Mouse (Mus musculus) adrenal gland (tissue): ENCODE data around the gene Fchsd2.

Source experiments
- intact Hi-C: fragments of 180-260 bp; cut with DNase I; formaldehyde crosslinking; loops from one replicate; pipeline ENCODE4 v1.15.1; 2025

Fchsd2 gene

DNA sequence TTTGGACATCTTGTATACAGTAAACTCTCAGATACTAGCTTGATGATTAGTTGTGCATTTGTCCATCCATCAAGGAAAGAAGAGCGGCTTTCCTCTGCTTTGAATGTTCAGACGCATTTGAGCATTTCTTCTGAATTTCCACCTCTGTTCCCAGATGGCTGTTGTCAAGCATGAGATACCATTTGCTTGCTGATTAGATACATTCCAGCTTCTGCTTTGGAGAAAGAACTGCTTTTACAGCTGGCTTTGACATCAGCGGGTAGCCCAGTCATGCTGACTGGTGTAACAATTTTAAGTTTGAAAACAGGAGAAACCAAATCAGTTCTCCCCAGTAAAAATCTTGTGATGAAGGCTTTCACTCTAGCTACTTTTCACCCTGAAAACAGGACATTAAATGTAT, 77.8 kb downstream of the Fchsd2 start:
- intact Hi-C loops, result no loop called here

DNA sequence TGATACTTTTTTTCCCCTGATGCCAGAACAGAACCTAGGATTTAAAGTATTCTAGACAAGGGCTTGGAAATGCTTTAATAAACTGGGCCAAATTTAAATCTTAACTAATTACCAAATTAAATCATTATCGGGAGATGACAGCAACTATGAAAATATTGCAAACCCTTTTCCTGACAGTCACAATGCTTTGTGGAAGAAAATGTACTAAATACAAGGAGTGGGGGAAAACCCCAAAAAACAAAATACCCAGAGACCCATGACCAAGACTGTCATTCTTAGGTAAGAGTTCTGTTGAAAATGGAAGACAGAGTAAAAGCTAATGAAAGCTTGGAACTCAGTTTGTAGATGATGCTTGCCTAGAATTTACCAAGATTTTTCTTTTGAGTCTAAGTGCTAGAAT, 78.3 kb downstream of the Fchsd2 start:
- intact Hi-C loops, result no loop called here

DNA sequence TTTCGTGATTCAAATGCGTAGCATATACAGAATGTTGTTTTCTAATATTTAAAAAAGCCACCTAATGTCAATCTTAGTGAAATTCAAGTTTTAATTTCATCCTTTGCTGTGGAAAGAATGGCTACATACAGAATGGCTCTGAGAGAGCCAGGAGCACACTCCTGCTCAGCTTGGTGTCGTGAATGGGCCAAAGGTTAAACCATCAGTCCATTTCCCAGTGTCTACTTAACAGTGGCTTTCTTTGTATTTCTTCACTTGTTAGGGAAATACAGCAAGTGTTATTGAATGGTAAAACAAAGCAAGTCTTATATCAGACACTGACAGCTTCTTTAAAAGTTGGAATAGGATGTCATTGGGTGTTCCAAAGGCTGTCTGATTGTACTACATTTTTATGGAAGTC, 80.7 kb downstream of the Fchsd2 start:
- intact Hi-C loops, result no loop called here

DNA sequence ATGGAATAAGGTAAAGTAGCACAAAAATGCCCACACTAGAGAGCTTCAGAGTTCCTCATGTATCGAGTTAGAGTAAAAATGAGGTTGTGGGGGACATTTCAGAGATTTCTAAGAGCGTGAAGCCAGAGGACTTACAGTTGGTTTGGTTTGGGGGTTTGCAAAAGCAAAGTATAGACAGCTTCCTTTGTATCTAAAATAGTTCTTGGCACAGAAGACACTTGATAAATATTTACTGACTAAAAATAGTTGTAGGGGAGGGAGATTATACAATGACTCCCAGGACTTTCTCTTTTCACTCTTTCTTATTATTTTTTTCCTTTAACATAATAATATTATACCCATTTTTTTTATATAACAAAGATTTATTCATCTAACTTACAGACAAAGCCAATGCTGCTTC, 86.1 kb downstream of the Fchsd2 start:
- intact Hi-C loops, result no loop called here

DNA sequence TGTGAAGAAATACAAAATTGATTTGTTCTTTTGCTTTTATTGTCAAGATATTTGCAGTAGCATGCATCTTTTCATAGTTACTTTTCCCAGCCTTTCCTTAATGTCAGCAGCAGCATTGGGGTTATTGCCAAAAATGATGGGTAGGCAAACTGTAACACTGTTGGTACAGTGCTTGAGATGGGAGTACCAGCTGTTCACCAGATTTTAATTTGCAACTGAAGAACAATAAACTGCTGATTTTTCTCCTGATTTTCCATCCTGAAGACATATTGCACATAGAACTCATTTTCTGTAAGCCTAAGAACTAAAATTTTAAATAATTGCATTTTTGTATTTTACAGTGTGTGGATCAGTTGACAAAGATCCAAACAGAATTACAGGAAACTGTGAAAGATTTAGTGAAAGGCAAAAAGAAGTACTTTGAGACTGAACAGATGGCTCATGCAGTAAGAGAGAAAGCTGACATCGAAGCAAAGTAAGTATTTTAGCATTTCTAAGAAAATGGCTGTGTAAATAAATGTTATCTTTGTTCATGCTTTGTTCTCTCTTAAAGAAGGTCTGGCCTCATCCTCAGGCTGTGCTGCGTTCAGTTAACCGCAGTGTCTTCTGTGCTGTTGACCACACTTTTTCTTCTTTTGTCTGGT, 98.8 kb downstream of the Fchsd2 start:
- intact Hi-C loops, result no loop called here

DNA sequence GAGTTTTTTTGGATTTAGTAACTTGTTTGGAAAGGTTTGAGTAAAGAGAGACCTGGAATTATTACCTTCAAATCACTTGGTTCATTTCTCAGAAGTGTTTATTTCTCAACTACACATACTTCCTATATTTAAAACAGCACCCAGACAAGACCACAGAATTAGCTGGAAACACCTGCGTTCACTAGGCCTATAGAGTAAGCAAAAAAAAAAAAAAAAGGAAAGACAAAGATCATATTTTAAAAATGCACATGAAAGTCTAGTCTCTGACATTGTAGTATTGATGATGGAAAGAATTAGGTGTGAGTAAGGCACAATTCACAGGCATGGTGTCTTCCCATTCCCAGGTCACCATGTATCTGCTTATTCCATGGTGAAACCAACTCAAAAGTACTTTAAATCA, 118.2 kb downstream of the Fchsd2 start:
- intact Hi-C loops, result no loop called here

DNA sequence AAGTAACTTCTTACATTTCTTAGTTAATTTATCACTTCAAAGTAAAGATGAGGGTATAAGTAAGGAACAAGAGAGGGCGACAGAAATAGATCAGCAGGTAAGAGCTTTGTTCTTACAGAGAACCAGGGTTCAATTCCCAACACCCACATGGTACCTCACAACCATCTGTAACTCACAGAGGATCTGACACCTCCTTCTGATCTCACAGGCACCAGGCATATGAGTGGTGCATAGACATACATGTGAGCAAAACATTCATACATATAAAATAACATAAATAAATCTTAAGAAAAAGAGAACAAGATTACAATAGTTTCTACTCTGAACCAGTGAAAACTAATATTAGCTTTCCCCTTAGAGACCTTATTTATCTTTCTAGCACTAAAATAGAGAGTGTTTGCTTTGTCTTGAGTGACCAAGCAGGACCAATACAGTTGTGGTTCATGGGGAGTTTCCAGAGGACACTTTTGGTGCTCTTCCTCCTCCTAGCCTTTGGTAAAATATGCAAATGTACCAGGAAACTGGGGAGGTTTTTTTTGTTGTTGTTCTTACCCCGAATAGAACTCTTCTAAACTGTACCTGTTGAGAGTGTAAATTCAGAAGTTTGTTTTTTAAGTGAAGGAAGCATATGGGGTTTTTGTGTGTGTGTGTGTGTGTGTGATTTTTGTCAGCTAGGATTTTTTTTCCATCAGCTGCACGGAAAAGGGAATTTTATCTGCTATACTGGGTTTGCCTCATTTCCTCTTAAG, 121.0 kb downstream of the Fchsd2 start:
- intact Hi-C loops, result no loop called here

DNA sequence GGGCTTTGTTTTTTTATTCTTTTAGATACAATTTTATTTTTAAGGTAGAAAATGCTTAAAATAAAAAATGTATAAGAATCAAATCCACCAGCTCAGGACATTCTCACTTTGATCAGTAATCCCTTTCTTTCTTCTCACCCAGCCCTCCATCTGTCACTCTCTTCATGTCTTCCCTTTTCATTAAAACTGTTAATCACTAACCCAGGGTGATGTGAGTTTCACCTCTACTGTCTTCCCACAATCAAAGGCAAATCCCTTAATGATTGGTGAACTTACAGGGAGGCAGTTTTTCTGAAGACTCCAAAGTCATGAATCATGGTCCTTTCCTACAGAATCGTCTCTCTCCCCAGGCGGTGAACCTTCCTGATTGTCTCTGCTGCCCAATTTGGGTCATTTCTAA, 124.1 kb downstream of the Fchsd2 start:
- intact Hi-C loops, result no loop called here

DNA sequence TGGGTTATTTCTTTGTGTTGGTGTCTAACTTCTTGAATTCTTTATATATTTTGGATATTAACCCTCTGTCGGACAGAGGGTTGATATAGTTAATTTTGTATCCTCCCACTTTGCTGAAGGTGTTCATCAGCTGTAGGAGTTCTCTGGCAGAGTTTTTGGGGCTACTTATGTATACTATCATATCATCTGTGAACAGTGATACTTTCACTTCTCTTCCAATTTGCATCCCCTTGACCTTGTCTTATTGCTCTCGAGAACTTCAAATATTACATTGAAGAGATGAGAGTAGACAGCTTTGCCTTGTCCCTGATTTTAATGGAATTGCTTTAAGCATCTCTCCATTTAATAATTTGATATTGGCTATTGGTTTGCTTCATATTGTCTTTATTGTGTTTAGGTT, 130.8 kb downstream of the Fchsd2 start:
- intact Hi-C loops, result no loop called here

DNA sequence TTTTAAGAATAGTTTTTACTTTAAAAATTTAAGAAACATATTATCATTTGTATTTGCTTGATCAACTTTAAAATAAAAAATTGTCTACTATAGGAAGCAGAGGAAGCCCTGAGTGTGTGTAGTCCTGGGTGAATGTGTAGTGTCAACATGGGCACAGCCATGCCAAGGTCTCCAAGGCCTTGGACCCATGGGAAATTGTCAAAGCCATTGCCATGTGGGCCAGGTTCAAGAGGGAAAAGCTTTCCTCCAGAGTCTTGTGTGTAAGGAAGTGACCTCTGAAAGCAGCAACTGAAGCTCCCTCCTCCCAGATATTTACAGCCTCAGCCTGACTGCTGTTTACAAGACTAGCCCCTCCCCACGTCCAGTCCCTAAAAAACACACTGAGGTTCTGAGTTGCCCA, 136.7 kb downstream of the Fchsd2 start:
- intact Hi-C loops, result no loop called here

DNA sequence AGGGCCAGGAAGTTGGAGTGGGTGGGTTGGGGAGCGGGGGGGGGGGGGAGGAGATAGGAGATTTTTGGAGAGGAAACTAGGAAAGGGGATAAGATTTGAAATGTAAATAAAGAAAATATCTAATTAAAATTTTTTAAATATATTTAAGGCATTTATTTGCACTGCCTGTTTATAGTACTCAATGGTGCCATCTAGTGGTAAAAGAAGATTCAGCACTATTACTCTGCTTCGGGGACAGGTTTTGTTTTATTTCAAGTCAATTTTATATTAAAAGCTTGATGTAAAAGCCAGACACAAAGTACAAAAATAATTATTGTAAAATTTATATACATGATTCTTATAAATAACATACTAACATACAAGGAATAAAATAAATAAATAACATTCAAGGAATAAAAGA, 138.8 kb downstream of the Fchsd2 start:
- intact Hi-C loops, result loop anchor here (2.0 to 5.0 kb wide), 2 partner anchors 124 to 171 kb away; no protein-coding TSS in a partner anchor

DNA sequence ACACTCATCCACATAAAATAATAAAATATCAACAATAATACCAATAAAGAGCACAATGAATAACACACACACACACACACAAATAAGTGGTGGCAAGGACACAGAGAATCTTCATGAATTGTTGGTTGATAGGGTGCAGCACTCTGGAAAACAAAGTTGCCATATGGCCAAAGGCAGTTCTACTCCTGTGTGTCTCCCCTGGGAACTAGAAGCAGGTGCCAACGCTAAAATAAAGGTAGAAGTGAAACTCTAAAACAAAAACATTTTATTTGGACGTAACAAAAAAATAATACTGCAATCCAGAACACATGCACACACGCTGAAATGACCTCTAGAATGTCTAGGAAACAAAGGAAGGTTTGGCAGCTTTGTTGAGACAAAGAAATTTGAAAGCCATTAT, 140.1 kb downstream of the Fchsd2 start:
- intact Hi-C loops, result loop anchor here (5.0 kb wide), 1 partner anchor 125 kb away; no protein-coding TSS in a partner anchor

DNA sequence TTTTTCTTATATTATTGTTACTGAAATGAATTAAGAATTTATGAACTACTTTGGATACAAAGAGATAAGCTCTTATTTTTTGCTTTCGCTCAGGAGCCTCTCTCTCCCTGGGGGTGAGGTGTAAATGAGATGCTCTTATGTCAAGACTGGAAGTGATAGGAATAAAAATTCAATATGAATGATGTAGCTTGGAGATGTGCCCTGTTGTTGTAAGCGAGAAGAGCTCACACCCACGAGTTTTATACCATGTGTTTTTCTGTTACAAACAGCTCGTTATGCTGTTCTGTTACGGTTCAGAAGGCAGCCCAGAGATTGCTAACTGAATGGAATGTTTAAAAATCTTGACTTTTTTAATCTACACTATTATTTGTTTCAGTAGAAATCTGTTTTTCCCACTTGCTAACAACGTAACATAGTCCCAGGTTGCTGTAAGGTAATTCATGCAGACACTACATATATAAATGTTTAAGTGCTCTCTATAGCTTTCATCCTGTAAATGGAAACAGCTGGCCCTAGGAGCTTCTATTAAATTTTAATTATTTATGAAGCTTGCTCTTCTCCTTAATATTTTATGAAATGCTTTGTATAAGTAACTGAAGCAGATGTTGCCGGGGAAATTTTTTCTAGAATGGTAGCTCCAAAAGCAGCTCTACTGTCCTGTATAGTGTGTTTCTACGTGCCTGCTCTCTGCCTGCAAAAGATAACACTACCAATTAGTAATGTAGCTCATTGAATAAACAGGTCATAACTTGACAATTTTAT, 144.2 kb downstream of the Fchsd2 start:
- intact Hi-C loops, result no loop called here

DNA sequence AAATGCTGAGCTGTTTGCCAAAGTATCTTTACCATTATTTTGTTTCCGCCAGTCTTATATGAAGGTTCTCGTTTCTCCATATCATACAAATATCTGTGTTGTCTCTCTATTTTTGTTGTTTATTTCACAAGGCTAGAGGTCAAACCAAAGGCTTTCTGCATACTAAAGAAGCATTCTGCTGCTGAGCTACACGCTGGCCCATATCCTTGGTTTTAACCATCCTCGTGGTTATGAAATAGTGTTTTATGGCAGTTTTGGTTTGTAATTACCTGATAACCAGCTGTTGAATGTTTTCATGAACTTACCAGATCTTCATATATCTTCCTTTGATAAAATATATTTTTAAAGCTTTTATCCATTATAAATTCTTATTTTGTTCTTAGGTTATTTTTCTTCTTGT, 156.1 kb downstream of the Fchsd2 start:
- intact Hi-C loops, result no loop called here

DNA sequence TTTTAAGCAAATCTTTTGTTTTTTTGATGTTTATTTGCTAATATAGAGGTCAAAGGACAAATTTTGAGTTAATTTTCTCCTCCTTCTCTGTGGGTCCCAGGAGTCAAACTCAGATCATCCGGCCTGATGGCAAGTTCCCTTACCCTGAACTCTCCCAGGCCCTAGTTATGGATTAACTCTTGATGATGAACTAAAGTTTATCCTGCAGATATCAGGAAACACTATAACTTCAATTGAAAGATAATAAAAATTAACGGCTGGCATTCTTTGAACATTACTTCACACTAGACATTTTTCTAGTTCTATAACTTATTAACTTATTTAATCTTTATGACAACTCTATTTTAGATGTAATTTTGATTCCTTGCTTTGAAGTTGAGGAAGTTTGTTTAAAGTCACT, 156.5 kb downstream of the Fchsd2 start:
- intact Hi-C loops, result no loop called here

DNA sequence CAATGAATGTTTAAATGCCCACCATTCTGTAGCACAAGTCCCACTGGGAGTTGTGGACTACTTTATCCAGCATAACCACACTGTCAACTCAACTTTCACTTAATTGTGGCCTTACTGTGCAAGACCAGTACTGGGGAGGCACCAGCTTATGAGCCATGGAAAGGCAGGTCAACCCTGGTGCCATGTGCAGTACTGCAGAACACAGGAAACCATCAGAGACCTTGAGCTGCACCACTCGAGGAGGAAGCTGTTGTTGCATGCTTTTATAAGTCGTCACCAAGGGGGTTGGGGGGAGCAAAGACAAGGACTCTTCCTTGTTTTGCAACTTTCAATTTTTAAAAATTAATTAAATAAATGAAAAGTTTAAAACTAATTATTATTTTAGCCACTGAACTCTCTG, 160.4 kb downstream of the Fchsd2 start:
- intact Hi-C loops, result no loop called here

DNA sequence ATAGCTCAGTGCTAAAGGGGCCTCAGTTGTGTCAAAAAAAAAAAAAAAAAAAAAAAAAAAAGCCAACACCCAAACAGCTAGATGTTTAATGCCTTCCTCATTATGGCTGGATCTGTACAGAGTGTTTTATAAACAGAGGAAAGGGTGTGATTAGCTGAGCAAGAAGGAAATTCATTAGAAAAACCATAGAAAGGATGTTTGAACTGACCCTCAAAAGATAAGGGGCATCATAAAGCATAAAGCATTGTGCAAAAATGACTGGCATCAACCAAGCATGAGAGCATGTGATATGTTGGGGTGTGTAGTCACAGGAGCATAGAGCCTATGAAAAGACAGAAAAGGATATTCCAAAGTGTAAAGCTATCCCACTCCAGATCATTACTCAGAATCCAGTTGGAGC, 165.8 kb downstream of the Fchsd2 start:
- intact Hi-C loops, result no loop called here

DNA sequence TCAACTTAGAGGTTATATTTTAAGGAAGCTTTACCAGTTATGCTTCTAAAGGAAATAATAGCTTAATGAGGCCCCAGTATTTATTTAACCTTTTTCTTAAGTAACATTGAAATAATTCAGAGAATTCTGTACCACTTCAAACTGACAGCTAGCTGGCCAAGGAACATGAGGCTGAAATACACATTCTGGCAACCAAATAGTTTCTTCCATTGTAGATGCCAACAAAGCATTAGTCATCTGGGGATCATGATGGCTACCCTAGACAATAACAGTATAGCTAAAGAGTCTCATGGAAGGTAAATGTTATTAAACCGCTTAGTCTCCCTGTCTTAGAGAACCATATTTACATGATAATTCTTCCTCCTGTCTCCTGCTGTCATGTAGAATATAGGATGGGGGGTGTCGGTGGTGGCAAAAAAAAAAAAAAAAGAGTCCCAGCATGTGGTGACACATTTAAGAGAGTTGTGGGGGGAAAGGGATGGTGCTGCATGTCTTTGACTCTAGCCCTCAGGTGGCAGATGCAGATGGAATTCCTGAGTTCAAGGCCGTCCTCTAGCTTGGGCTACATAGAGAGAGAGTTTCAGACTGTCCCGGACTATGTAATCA, 169.4 kb downstream of the Fchsd2 start:
- intact Hi-C loops, result no loop called here

DNA sequence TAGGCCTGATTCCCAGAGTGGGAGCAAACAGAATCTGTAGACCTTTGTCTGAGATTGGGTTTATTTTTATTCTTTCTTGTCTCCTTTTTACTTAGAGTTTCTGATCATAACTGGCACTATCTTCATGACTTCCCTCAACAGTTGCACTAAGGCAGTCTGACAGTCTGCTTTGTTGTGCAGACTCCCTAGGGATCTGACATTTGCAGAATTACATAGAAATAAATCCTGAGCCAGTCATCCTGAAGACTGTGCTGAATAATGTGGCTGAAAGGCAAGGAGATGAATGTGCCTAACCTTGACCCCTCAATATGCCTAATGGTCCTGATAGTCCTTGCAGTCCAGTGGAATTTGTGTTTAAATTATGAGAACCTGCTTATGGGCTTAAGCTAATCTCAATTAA, 170.8 kb downstream of the Fchsd2 start:
- intact Hi-C loops, result no loop called here

DNA sequence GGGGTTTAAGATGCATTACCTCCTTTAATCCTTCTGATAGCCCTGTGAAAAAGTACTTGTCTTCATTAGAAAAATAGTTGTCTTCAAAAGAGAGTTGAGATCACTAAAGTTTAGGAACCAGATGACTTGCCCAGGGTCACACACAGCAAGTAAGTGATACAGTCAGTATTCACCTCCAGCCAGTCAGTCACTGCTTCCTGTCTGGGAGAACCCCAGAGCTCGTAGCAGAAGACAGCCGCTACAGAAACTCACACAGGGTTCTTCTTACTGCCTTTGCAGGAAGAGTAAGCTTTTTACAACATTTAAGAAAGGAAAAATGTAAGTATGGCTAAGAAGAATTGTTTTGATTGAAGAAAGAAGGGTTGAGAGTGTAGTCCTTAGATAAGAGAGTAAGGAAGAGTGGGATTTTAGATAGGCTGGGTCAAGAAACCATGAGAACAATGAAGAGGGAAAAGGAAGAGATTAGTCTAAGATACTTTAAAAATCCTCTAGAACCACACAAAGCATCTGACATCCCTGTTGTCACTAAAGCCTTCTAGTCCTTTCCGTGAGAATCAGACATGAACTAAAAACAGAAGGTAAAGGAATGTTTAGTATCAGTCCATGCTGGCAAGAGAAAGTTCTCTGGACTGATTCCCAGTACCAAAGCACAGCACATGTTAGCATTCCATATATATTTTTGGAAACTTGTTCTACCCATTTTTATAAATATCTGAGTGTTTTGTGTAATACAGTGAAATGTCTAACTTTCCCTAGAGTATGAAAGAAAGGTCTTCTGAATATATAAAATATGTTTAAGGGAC, 175.0 kb downstream of the Fchsd2 start:
- intact Hi-C loops, result no loop called here

DNA sequence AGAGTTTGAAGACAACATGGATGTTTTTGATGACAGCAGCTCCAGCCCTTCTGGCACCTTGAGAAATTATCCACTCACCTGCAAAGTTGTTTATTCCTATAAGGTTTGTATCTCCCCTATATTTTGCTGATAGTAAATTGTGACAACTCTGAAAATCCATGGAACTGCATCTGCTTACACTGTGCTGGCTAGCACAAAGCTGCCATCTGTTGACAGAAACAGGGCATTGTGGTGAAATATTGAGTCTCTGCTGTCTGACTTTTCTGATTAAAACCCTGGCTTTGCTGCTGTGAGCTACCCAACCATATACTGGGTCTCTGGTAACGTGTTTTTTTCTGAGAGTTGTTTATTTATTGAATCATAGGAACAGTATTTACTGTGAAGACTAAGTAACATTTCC, 178.9 kb downstream of the Fchsd2 start:
- intact Hi-C loops, result no loop called here
